Mouse (Mus musculus) bone marrow, adult 2 months (tissue): ENCODE results near the gene N4bp3.

Experiments
- CTCF ChIP-seq: fragments of 200-500 bp; IDR thresholded peaks from 2 replicates; pipeline ENCODE4 v1.5.1; 2011; ENCODE audit warnings: low read length, control low read depth; ENCODE audit not compliant: control insufficient read depth, insufficient read depth
- POLR2A ChIP-seq: fragments of 200-500 bp; IDR thresholded peaks from 2 replicates; pipeline ENCODE4 v1.6.1; 2011; ENCODE audit warnings: low read depth, mild to moderate bottlenecking, control low read depth, low read length, borderline replicate concordance; ENCODE audit not compliant: control insufficient read depth

DNA sequence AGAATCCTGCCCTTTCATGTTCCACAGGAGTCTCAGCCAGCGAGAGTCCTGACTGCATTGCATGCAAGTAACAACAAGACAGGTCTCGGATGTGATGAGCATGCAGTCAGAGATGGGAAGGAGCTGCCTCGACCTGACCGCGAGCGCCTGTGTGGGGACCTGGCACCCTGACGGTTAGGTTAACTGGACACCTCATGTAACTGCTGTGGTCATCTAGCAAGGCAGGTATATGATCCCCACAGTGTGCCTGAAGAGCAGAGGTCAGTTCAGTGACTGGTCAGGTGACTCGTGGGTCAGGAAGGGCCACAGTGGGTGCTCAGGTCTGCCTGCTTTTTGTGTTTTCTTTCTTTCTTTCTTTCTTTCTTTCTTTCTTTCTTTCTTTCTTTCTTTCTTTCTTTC, 31.3 kb upstream of the N4bp3 start:
- TF ChIP-seq POLR2A (no peak), CTCF (no peak)
